Mouse (Mus musculus) C2C12 (cell line): ENCODE results near the gene Skp1a.

Experiments used
- CTCF ChIP-seq: IDR thresholded peaks from one replicate; pipeline ENCODE4 v1.5.1; 2011; ENCODE audit not compliant: control insufficient read depth, insufficient read depth, insufficient read length
- MYOD1 ChIP-seq: IDR thresholded peaks from one replicate; pipeline ENCODE4 v1.6.1; 2011; ENCODE audit warnings: low read depth; ENCODE audit not compliant: control insufficient read depth, insufficient read length

- TF ChIP-seq MYOD1 (no peak), CTCF (no peak)
Measured at GRCm38 (mm10) chr11:52276961-52277391, 45.2 kb downstream of the Skp1a start.
